ENCODE assay signal across 8 mouse cellular contexts in the genomic region with DNA sequence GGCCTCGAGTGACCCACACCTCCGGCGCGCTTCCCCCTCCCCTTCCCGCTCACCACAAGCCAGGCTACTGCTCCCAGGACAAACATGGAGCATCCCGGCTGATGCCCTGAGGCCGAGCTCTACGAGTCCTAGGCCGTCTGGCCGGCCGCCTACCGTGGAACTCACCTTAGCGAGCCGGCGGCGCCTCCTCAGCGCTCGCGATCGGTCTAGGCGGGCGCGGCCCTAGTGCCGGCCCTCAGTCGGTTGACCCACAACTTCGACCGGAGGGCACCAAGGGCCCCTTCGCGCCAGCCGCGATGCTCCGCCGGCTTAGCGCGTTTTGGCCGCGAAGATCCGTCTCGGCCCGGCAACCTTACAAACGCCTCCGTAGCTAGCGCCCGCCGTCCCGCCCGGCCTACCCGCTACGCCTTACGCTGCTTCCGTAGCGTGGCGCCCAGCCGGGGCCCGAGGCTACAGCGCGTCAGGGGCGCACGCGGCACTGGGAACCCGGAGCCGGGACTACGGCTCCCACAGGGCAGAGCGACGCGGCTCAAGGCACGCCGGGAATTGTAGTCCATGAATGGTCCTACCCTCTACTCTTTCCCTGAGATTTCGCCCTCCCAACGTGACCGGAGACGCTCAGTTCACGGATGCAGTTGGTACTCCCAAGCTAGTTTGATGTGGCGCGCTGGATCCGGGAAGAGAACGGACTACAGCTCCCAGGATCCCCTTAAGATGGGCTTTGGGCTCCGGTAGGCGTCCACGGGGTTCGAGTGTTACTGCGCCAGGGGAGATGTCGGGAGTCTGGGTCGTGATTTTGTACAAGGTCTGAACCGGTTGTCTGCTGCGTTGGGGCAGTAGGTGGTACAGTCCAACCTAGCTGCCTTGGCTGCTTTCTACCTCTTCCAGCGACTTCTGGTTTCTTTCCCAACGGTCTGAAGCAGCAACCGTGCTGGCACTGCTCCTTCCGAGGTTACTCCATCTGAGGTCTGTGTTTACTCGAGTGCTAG. TPM values are rescaled to one million over a fixed set of nuclear protein-coding genes. Genes with fewer than 3 reads are reported as not detected.
DNase-seq lines count a peak whose midpoint lies in the region; ATAC-seq and TF ChIP-seq lines count a peak whose summit lies in the region.

TSS of gene Capn15 (minus strand) at position 491 of the 989 bp plus-strand sequence.

- H3K9ac ChIP-seq in embryonic facial prominence, embryonic 15.5 days, result peak within 1 kb of the TSS; percentile 83
- H3K9ac ChIP-seq in limb, embryonic 14.5 days (ENCODE audit: low read depth, low read length, severe bottlenecking), result peak within 1 kb of the TSS; percentile 89
- H3K9ac ChIP-seq in midbrain, postnatal 0 days (replicated peaks; ENCODE audit: low read length, poor library complexity, severe bottlenecking), result peak within 1 kb of the TSS; percentile 65

- no peaks in the 10 kb centered on the region for H3K27me3 ChIP-seq in embryonic facial prominence, embryonic 15.5 days
- H3K27me3 ChIP-seq in limb, embryonic 14.5 days (ENCODE audit: control insufficient read depth, insufficient read depth, low read length), result no peaks in the 10 kb centered on the region
- no peaks in the 10 kb centered on the region for H3K27me3 ChIP-seq in midbrain, postnatal 0 days (ENCODE audit: insufficient read depth, low read length)

- whole genome bisulfite sequencing in bone marrow, adult 2 months, result under 1% methylated on average over 91 of the region's 91 CpGs
- WGBS in embryonic facial prominence, embryonic 15.5 days, result under 1% methylated on average over 91 of the region's 91 CpGs
- WGBS in limb, embryonic 14.5 days, result under 1% methylated on average over 90 of the region's 91 CpGs
- WGBS in midbrain, postnatal 0 days, result under 1% methylated on average over 89 of the region's 91 CpGs

- no peaks in the 10 kb centered on the region for H3K9me3 ChIP-seq in embryonic facial prominence, embryonic 15.5 days (replicated peaks)
- no peaks in the 10 kb centered on the region for H3K9me3 ChIP-seq in limb, embryonic 14.5 days (ENCODE audit: control insufficient read depth, low read length)
- H3K9me3 ChIP-seq in midbrain, postnatal 0 days (ENCODE audit: low read length), result no peaks in the 10 kb centered on the region

- peak within 1 kb of the TSS; percentile 75 for H3K4me2 ChIP-seq in embryonic facial prominence, embryonic 15.5 days (replicated peaks)
- H3K4me2 ChIP-seq in limb, embryonic 14.5 days (replicated peaks; ENCODE audit: low read depth, low read length, severe bottlenecking), result peak within 1 kb of the TSS; percentile 70
- H3K4me2 ChIP-seq in midbrain, postnatal 0 days (ENCODE audit: low read depth, low read length, poor library complexity, severe bottlenecking), result peak within 1 kb of the TSS; percentile 76

- no peak for TF ChIP-seq CTCF in bone marrow, adult 2 months (IDR thresholded peaks at IDR 0.05; ENCODE audit: control insufficient read depth, insufficient read depth, low read length)
- no peak; the same call in 1 of the 2 replicates for TF ChIP-seq CTCF in midbrain, postnatal 0 days (IDR thresholded peaks at IDR 0.05)

- H3K27ac ChIP-seq in bone marrow, adult 2 months (ENCODE audit: control insufficient read depth, insufficient read depth, low read depth, low read length, poor library complexity), result peak within 1 kb of the TSS; percentile 35
- peak within 1 kb of the TSS; percentile 89 for H3K27ac ChIP-seq in embryonic facial prominence, embryonic 15.5 days (replicated peaks)
- H3K27ac ChIP-seq in limb, embryonic 14.5 days (replicated peaks; ENCODE audit: low read depth, low read length), result peak within 1 kb of the TSS; percentile 83
- peak within 1 kb of the TSS; percentile 82 for H3K27ac ChIP-seq in midbrain, postnatal 0 days (ENCODE audit: low read depth, low read length)

- peaks cover 20% of the 10 kb centered on the region for H3K36me3 ChIP-seq in embryonic facial prominence, embryonic 15.5 days
- H3K36me3 ChIP-seq in limb, embryonic 14.5 days (ENCODE audit: control insufficient read depth, insufficient read depth, low read length), result peaks cover 19% of the 10 kb centered on the region
- H3K36me3 ChIP-seq in midbrain, postnatal 0 days (ENCODE audit: insufficient read depth, low read length), result peaks cover 12% of the 10 kb centered on the region

- peak; percentile 99 for ATAC-seq in embryonic facial prominence, embryonic 15.5 days (ENCODE audit: insufficient number of reproducible peaks, low FRiP score, low TSS enrichment, low read depth)
- ATAC-seq in limb, embryonic 14.5 days (ENCODE audit: low FRiP score, low read depth), result peak; percentile 98
- ATAC-seq in midbrain, postnatal 0 days (ENCODE audit: low FRiP score), result peak; percentile 97

- peaks cover 5% of the 10 kb centered on the region; the same call in 1 of the 2 replicates for H3K4me1 ChIP-seq in bone marrow, adult 2 months (ENCODE audit: control insufficient read depth, insufficient read depth, low read length)
- H3K4me1 ChIP-seq in embryonic facial prominence, embryonic 15.5 days, result peaks cover 34% of the 10 kb centered on the region
- peaks cover 17% of the 10 kb centered on the region for H3K4me1 ChIP-seq in limb, embryonic 14.5 days (ENCODE audit: control insufficient read depth, insufficient read depth, low read length)
- H3K4me1 ChIP-seq in midbrain, postnatal 0 days (ENCODE audit: insufficient read depth, low read length), result peaks cover 8% of the 10 kb centered on the region

- peak; percentile 88 for DNase-seq in 416B (ENCODE audit: low read depth)
- DNase-seq in heart, adult 8-10 months (ENCODE audit: low spot score), result peak; percentile 94
- peak; percentile 95 for DNase-seq in kidney, adult 9 months
- DNase-seq in limb, embryonic 14.5 days (ENCODE audit: low spot score), result peak; percentile 99
- DNase-seq in midbrain, postnatal 0 days (ENCODE audit: low spot score), result peak; percentile 99
- DNase-seq in spleen, postnatal 14 days (ENCODE audit: low spot score in 2 of 2), result peak; percentile 80 to 87

- TF ChIP-seq POLR2A in bone marrow, adult 2 months (IDR thresholded peaks at IDR 0.05; ENCODE audit: borderline replicate concordance, control insufficient read depth, low read depth, low read length), result peak; percentile 76; the same call in 1 of the 2 replicates
- TF ChIP-seq POLR2A in limb, embryonic 14.5 days (IDR thresholded peaks at IDR 0.05; ENCODE audit: borderline replicate concordance, extremely low read depth, insufficient read depth, insufficient read length), result peak; percentile 63; the same call in 1 of the 2 replicates

- peak within 1 kb of the TSS; percentile 70 for H3K4me3 ChIP-seq in bone marrow, adult 2 months (replicated peaks; ENCODE audit: control insufficient read depth, low read depth, low read length)
- H3K4me3 ChIP-seq in embryonic facial prominence, embryonic 15.5 days (replicated peaks), result peak within 1 kb of the TSS; percentile 94
- H3K4me3 ChIP-seq in limb, embryonic 14.5 days (replicated peaks; ENCODE audit: low read length), result peak within 1 kb of the TSS; percentile 90
- peak within 1 kb of the TSS; percentile 72 for H3K4me3 ChIP-seq in midbrain, postnatal 0 days (ENCODE audit: low read depth, low read length)

RNA-seq across cellular contexts. Expression of gene Capn15, which starts in this region (rescaled TPM):
- 11.7 and 18.2 TPM in 2 replicates for polyA plus RNA-seq in bone marrow, adult 2 months (2011; ENCODE audit: insufficient read depth, insufficient read length, low replicate concordance, missing spikeins)
- polyA plus RNA-seq in embryonic facial prominence, embryonic 15.5 days (2015; fragmentation: Nextera tagmentation; extraction: Ambion mirVana), result 24.5 and 29.8 TPM in 2 replicates
- total RNA-seq in heart, adult 8-10 months (2022), result 1 to 10 TPM; 5.4 to 8.1 (median 6.8) TPM
- polyA plus RNA-seq in limb, embryonic 14.5 days (2012; rRNA removed), result 50.1 and 70.4 TPM in 2 replicates
- 31.0 and 31.2 TPM in 2 replicates for polyA plus RNA-seq in limb, embryonic 14.5 days (2014; fragmentation: Nextera tagmentation; extraction: Ambion mirVana)
- total RNA-seq in midbrain, postnatal 0 days (2014; rRNA removed), result 29.7 and 36.8 TPM in 2 replicates
- 14.7 and 20.1 TPM in 2 replicates for polyA plus RNA-seq in midbrain, postnatal 0 days (2015; fragmentation: Nextera tagmentation; extraction: Ambion mirVana)

Comparison
In these comparisons a context has a peak if more than half of its experiments do, and no peak if none do; other contexts are left out.
1. Peak in every context shown above with its lines: DNase-seq, ATAC-seq, H3K4me3 ChIP-seq and H3K27ac ChIP-seq.
2. H3K27ac ChIP-seq: peak in every context shown above with its lines; median percentile 89 in embryonic facial prominence, embryonic 15.5 days; 83 in limb, embryonic 14.5 days; 82 in midbrain, postnatal 0 days; 35 in bone marrow, adult 2 months.